Mouse (Mus musculus) left cerebral cortex, postnatal 36 days (tissue): ENCODE measurements around the gene Hbp1. TPM values are rescaled to one million over a fixed set of nuclear protein-coding genes. Genes with fewer than 3 reads are reported as not detected.

Experiments
- DNase-seq, 2 experiments: peaks; one replicate each; pipeline ENCODE4 v3.0.0; 2021 to 2022; ENCODE audit warnings: low spot score in 2 of 2, mixed read lengths in 1 of 2
- intact Hi-C: fragments of 180-260 bp; cut with DNase I; formaldehyde crosslinking; loops from one replicate; pipeline ENCODE4 v1.15.1; 2025
- total RNA-seq, 2 experiments: library from RNA; stranded (reverse); gene quantifications; 2 replicates each; pipeline ENCODE4 v1.2.3; 2021

Gene Hbp1
- 10 to 100 TPM; 19.5 to 24.6 TPM for total RNA-seq

DNA sequence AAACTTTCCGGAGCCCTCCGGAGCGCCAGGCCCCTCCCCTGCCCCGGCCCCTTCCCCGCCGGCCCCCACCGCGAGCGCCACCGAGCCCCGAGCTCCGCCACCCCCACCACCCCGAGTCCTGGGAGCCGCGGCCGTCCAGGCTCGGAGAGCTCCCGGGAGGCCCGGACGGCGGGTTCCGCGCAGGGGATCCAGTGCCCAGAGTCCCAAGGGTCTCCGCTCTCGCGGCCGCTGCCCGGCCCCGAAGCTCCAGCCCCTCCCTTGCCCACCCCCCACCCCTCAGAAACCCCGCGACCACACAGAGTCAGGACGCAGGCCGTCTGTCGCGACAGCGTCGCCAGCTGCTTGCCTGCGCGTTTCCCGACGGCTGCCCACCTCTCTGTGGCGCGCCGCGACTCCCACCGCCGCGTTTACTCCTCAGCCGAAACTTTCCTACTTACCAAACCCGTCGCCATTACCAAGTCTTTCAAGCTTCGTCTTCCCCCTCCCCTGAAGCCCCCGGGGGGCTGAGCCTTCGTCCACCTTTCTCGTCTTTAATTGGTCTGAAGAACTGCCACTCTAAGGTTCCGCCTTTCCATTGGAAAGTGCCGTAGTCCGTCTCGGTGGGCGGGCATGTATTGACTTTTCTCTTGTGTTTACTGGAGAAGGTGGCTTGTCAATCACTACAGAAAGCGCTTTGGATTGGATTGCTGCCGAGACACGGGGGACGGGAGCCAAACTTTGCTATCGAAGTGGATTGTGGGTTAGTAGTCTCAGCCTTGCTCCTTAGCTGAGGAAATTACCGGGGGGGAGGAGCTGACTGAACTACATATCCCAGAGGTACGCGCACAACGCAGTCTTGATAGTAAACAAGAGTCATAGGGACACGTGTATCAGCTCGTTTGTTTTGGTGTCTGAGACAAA lies at the start of gene Hbp1:
Gene Hbp1 (minus strand): TSS at position 777 of the 900 bp plus-strand sequence.
- peak; percentile 99 to 100 for DNase-seq
- intact Hi-C loops = no loop called here

DNA sequence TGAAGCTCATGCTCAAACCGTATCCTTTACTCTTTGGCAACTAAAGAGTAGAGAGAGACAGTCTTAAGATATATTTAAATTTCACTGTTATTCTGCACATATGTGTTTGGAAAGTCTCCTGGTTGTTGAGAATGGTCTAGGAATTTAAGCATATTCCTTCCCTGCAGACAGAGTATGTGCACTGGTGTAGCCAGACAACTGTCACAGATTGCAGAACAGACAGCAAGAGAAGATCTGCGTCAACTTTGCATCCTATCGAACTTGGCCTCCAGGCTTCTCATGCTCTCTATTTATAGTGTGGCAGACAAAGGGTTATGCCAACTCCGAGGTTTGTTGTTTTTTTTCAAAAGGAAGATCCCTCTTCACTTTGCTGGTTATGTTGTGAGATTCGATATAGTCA lies 48.4 kb upstream of the Hbp1 start:
- intact Hi-C loops = no loop called here

DNA sequence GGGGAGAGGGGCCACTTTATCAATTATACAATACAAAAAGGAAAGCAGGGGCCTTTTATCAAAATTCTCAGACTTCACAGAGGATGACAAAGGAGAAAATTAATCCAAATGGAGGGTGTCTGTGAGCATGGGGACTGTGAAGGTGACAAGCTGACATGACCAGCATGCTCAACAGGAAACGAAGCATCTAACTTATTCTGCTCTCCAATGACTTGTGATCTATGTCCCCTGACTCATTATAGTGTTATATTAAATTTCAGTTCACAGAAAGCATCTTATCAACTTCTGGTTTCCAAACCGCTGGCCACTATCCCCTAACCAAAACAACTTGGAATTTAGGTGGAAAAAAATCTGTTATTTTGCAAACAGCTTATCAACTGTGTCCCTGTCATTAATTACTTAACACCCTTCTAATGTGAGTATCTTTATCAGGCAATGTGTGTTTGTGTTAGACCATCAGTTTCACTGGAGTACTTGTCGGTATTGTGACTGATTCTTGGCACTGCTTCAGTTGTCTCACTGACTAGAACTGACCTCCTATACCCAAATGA lies 47.1 kb upstream of the Hbp1 start:
- DNase-seq = no peak
- intact Hi-C loops = no loop called here

More for the DNA sequence above, 48.4 kb upstream of the Hbp1 start:
- no peak for DNase-seq

DNA sequence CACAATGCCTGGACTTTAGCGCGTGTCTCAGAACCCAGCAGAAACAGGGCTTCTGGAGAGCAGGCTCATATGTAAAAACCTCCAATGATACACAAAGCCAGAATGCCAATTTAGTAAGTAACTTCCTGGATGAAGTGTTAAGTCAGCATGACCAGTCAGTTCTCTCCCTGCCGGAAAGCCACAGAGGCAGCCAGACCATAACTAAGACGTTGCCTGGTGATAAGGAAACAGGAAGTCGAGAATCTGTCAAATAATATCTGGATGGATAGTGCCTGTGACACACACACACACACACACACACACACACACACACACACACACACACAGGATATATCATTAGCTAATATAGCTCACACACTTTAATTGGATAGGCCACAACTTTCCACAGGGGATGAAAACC lies 46.5 kb upstream of the Hbp1 start:
- no peak for DNase-seq
- intact Hi-C loops = no loop called here

DNA sequence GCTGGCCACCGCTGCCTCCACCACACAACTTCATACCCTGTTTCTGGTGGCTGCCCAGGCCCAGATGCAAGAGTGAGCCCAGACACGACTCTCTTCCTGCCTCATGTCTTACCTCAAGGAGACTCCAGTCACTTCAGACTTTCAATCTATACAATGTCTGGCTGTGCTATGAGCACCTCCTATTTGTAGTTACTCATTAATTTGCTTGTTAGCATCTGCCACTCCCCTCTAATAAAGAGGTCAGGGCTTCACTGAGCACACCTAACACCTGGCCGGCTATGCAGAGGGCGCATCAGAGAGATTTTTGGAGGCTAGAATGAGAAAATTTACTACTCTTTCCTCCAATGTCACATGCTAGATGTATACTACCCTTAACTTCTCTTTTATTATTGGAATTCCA lies 40.2 kb upstream of the Hbp1 start:
- intact Hi-C loops = no loop called here
- DNase-seq = no peak

DNA sequence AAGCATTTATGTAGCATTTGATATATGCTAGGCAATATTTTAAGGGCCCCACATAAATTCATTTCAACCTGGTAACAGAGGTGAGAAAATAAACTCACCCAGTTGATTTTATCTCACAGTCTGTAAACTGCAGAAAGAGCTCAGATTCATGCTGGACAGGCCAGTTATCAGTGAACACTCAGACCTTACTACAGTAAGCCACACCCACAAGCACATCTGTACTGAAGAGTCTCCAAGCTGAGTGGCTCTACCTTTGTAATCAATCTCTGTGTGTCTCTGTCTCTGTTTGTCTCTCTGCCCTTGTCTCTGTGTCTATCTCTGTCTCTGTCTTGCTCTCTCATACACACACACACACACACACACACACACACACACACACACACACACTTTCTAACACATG lies 39.4 kb upstream of the Hbp1 start:
- no peak for DNase-seq
- intact Hi-C loops = no loop called here

DNA sequence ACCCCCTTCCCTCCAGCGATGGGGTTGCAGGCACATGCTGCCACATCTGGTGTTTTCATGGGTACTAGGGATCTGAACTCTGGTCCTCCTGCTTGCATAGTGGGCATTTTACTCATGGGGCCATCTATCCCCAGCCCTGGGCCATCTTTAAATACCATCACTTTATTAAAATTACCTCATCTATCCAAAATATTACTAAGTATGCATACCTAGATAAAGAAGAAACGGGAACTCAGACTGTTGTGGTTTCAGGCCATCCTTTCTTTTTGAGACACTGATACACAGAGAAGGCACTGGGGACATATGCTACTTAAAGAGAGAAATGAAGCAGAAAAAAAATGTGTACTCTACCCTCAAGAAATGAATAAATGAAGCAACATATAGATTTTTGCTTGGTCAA lies 36.1 kb upstream of the Hbp1 start:
- intact Hi-C loops = no loop called here
- no peak for DNase-seq

DNA sequence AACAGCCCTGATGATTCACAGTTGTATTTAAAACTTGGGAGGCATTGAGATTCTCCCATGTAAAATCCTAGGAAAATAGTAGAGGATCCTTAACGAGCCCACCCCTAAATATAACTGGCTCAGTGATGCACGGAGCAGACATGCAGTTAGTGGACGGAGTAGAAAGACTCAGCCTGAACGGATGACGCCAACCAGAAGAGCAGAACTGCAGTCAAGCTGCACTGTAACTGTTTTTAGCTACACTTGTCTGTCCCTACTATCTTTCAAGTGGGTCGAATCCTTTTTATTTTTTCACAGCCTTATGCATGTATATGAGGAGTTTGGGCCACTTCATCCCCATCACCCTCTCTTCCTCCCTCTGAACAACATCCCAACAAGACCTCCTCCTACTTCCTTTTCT lies 35.4 kb upstream of the Hbp1 start:
- intact Hi-C loops = no loop called here
- no peak for DNase-seq

DNA sequence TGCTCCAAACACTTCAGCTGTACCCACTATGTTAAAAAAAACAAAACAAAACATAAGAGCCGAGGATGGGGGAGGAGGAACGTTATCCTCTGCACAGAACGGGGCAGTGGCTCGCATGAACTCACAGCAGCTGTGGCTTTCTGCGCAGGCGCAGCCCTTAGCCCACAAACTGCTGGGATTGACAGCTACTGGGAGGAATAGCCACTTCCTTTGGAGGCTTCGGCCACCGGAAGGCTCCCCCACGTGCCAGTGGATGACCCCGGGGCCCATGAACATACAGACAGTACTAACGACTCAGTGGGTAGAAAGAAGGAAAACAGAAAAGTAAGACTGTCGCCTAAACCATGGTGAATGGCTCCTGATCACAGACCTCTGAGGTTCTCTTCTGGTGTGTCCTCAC lies 34.3 kb upstream of the Hbp1 start:
- intact Hi-C loops = no loop called here
- DNase-seq = no peak

DNA sequence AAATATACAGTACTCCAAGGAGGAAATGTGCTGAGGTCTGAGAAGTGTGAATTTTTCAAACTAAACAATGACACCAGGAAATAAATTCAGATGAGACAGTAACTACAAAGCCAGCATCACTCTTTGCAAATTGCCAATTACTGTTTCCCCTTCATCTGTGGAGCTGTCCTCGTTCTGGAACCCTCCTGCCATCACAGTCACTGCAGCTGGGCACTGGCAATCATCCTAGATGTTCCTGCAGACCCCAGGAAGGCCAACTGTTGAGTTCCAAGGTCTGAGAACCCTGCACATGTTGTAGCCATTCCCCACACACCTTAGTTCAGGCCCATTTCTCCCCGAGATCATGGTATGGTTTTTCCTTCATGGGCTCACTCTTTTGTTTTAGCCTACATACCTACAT lies 33.9 kb upstream of the Hbp1 start:
- no peak for DNase-seq
- intact Hi-C loops = no loop called here

DNA sequence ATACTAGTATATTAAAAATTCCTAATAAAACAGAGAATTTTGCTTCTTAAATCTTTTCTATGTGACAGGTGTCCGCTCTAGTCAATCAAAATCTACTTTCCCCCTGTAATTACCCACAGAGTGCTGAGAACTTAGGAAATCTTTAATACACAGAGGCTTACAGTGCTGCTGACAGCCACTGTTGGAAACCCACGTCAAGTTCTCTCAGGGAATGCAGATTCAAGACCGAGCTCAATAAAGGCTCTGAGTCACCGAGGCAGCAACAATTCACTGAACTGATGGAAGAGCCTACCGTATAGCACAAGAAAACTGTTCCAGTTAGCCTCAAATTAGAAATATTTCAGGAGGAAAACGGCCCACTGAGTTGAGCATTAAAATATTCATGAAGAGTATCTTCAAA lies 33.4 kb upstream of the Hbp1 start:
- DNase-seq = no peak
- intact Hi-C loops = no loop called here

DNA sequence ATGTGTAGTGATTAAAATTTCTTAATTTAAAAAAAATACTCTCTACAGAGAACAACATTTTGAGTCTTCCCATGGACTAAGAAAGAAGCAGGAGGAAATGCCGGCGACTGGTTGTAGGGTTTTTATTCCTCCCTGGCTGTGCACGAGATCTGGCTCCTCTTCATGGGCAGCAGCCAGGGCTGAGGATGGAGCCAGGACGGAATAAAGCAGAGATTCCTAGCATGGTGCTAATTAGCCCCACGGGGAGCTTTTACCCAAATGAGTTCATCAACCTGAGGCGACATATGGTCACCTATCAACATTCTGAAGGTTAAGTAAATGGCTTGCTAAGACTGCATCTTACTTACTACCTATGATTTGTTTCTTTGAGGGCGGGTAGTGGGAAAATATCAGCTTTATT lies 32.9 kb upstream of the Hbp1 start:
- no peak for DNase-seq
- intact Hi-C loops = no loop called here

DNA sequence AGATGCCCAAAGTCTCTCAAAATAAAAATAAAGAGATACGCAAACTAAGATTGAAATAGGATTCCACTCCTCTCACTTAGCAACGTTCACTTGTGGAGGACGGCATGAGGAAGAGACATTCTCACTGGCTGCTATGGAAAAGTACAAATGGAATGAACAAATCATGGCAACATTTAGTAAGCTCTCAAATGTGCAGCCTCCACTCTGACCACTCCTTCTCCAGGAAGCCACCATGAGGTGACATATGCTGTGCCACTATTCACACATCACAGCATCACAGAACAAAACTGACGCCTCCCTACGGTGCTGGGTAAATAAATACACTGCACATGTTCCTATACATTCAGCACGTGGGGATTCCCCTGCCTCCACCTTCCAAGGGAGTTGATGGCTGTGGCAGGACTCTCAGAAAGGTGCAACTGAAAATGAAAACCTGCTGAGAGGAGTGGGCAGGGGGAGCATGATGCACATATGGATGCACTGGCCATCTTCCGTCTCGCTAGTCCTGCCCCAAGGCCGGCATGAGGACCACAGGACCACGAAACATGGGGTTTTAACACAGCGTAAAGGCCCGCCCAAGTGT lies 27.4 kb upstream of the Hbp1 start:
- intact Hi-C loops = no loop called here
- DNase-seq = no peak

DNA sequence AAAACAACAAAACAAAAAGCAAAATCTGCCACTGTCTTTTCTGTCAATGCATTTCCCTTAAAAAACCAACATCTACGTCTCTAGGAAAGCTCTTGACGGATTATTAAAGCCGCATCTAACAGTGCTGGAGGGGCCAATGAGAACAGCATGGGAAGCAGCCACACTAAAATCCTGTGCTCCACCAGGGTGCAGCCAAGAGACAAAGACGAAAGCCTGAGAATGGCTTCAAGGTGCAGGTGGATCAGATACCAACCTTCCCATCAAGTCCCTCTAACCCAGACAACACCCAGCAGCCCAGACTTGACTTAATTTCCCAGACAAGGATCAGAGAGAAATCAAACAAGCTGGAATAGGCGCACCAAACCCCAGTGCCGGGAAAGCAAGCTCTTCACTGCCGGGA lies 26.2 kb upstream of the Hbp1 start:
- intact Hi-C loops = no loop called here
- no peak for DNase-seq

DNA sequence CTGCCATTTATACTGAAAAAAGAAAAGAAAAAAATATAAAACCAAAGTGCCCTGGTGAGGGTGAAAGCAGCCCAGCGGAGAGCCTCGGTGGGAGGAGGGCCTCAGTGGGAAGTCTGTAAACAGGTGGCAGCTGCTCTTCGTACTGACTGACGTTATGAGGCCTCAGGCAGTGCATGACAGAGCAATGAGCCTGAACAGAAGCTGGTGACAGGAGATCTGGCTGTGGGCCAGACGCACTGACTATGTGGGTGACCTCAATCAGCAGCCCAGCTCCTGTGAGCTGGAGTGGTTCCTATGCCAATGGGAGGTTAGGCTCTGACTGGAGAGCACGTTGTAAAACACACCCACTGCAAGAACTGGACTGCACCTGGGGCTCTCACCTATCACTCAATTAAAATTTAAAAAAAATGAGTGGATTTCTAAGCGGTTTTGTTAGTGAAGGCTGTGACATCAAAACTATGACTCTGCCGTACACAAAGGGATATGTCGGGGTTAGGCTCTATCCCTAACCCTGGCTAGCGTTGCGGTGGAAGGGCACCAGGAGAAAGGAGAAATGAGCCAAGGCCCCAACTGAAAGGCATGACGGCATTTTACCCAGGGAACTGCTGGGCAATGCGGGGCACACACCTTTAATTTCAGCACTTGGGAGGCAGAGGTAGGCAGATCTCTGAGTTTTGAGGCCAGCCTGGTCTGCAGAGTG lies 23.3 kb upstream of the Hbp1 start:
- intact Hi-C loops = no loop called here
- no peak for DNase-seq

DNA sequence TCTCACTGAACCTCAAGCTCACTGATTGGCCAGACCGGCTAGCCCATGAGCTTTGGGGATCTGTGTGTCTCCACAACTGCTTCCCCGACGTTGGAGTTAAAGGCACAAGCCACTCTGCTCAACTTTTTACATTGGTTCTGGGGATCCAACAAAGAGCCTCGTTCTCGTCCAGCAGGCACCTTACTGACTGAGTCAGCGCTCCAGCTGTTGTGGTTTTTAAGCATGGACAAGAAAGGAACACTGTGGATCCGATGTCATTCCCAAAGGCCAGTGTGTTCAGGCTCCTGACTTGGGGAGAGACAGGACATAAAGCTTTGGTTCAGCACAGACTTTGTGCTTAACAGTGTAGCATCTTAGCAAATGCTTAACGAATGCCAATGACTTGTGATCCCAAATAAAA lies 21.2 kb upstream of the Hbp1 start:
- intact Hi-C loops = no loop called here
- no peak for DNase-seq

DNA sequence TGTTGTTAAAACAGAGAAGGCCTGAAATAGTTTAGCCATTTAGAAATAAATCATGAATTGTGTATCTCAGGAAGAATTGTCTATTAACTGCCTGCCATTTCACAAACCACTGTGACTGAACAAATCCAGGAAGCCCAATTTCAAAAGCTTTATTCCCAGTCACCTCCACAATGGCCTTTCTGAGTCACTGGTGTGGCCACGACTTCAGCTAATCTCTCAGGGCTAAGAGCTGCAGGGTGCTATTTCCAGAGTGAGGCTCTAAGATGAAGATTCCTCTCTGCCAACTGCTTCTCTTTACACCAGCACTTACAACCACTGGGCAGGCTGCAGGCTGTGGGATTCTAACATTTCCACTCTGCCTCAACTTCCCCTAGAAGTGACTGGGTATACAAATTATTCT lies 18.8 kb upstream of the Hbp1 start:
- intact Hi-C loops = loop anchor here (2.0 to 10.0 kb wide), 2 partner anchors 176 to 416 kb away; no protein-coding TSS in a partner anchor

DNA sequence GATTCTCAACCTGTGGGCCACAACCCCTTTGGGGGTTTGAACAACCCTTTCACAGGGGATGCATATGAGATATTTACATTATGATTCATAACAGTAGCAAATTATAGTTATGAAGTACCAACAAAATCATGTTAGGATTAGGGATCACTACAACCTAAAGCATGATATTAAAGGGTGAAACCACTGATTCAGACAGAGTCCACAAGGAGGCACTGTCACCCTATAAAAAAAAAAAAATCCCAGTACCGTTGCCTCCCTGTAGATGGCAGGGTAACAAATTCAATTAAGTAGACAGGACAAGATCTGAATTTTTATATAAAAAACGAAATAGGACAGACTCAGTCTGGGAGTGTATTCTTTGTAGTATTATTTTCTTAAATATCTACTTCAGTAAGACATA lies 17.2 kb upstream of the Hbp1 start:
- intact Hi-C loops = loop anchor here (2.0 to 10.0 kb wide), 3 partner anchors 93 to 417 kb away; partner anchors contain the start of gene Prkar2b
- DNase-seq = no peak

More for the DNA sequence above, 18.8 kb upstream of the Hbp1 start:
- DNase-seq = no peak

DNA sequence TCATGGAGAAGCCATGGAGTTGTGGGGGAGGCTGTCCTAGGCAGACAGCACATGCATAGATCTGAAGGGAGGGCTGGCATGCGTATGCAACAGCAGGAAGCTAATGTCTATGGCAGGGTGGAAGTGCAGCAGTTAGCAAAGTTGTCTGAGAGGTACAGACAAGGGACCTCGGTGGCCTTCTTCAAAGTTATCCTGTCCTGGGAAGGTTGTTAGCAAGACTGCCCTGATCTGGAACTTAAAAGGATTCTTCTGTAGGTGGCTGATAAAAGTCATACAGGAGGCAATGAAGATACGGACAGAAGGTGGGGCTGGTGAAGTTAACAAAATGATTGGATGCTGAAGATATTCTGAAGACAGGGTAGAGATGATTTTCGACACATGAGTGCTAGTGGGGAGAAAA lies 16.1 kb upstream of the Hbp1 start:
- intact Hi-C loops = loop anchor here (2.0 to 10.0 kb wide), 3 partner anchors 94 to 418 kb away; partner anchors contain the start of gene Prkar2b
- no peak for DNase-seq

DNA sequence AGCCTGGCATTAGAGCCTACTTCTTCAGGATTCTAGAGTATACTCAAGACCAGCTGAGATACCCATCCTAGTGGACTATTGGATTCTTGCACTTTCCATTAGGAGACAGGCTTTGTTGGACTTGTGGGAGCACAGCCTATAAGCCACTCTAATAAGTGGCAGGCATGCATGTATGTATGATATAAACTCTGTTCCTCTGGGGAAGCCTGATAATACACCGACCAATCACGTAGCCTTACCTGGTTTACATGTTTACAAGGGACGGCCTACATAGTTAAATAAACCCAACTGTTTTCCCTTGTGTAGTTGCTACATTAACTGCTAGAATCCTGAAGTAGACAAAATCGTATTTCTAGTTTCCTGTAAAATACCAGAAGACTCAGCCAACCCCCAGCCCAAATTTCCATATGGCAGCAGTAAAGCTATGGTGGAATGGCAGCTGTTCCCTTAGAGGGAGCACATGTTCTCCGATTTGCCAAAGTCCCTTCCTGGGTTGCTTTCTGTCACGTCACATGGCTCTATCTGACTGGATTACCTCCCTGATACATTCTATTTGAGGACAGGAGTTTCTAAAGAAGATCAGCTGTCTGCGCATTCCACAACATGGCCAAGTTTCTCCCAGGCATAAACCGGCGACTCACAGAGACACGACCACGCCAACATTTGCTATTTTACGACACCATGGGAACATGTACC lies 15.3 kb upstream of the Hbp1 start:
- DNase-seq = peak; percentile 19 to 39
- intact Hi-C loops = loop anchor here (2.0 to 10.0 kb wide), 3 partner anchors 95 to 419 kb away; partner anchors contain the start of gene Prkar2b
